Mouse (Mus musculus): ENCODE measurements around the gene Etfa.

DNA sequence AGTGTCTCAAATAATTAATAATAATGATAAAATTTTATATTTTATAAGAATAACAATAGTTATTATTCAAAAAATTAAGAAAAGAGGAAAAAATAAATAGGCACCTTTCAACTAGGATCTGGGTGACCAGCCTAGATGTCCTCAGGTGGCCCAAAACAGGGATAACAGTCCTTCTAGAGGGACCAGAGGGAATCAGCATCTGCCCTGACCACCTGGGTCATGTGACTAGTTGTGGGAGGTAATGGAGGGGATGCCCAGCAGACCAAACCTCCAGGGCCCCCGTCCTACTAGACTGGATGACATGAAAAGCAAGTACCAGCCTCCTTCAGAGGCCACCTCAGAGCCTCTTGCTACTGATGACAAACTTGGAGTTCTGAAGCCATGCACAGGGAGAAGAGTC lies 62.9 kb downstream of the Etfa start:
- TF ChIP-seq POLR2A (IDR thresholded peaks at IDR 0.05; ENCODE audit: control insufficient read depth, extremely low read depth, insufficient read depth, low read length, poor library complexity) (no peak), CTCF (IDR thresholded peaks at IDR 0.05; ENCODE audit: borderline replicate concordance, control insufficient read depth, extremely low read depth, insufficient read depth, low read length, poor library complexity) (no peak)
